Mouse (Mus musculus): Measurements from ENCODE around the gene 2700049A03Rik.
"Not testable (repeated sequence)": the region's sequence is repeated elsewhere in the genome, so short reads cannot be mapped to it uniquely, and the experiment has no call there.

The 2700049A03Rik gene

DNA sequence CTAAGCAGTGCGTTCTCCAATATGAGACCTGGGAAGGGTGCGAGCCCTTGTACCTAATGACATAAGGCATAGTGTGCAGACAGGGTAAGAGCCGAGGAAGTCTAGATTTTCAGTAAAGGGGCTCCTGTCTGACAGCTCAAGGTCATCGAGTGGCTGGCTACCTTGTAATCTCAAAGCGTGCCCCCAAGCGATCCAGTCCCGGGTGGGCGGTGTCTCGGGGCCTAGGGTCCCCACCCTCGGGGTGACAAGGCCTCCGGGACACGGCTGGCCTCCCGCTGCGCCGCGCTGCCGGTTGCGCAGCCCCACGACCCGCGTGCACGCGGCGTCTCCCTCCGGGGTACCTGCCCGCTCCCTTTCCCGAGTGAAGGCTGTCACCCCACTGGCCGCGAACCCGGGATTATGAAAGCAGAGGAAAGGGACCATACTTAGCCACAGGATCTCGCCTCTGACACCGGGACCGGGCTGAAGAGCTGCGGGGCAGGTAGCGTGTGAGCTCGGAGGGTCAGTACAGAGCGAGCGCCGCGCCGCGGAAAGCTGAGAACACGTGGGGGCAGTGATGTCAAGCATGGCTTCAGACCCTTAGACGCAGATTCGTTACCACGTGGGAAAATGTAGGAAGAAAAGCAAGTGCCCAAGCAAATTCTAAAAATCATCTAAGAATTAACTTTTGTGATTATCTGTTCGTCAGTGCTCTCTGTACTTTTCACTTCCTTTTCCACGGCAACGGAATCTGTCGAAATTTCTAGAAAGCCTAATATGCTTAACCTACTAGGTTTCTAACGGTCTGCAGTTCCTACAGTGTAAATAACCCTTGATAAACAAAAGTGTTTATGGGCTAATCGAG lies at the start of gene 2700049A03Rik, which contains the start of gene Timm9:
2700049A03Rik (plus strand) TSS at position 719 of the 844 bp plus-strand sequence.
Timm9 (minus strand) TSS at position 555 of the 844 bp plus-strand sequence.
- DNase-seq (ENCODE audit: low spot score): peak; percentile 89

- DNase-seq (ENCODE audit: low spot score): not testable (repeated sequence)
Observed at GRCm38 (mm10) chr12:71104275-71104674, 32.4 kb upstream of the 2700049A03Rik start.

DNA sequence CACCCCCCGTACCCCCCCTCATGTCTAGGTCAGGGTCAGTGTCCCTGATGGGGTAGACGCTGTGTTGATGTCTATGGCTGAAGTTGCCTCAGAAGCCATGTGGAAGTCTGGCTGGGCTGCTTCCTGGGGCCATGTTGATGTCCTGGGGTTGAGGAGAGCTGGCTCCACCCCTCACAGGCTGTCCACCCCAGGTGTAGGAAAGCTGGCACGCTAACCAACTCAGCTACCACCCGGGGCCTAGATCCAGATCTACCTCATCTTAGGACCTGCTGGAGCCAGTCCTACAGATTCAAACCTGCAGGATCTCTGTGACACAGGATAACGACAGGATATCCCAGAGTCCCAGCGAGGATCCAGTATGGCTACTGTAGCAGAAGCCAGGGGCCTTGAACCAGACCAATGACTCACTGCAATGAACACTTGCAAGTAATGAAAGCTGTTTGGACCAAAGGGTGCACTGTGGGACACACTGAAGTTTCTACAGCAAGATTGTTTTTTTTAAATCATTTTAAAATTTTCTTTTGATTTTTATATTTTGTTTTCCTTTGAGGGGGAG lies 29.4 kb upstream of the 2700049A03Rik start:
- DNase-seq (ENCODE audit: low spot score): no peak

- DNase-seq (ENCODE audit: low spot score): no peak
Observed at GRCm38 (mm10) chr12:71111331-71111730, 25.3 kb upstream of the 2700049A03Rik start, which contains the start of gene Tomm20l. Gene Tomm20l, plus strand, starts transcription at chr12:71111428.

GRCm38 (mm10) chr12:71113074-71113473 lies 23.6 kb upstream of the 2700049A03Rik start:
- DNase-seq (ENCODE audit: low spot score): no peak

GRCm38 (mm10) chr12:71113675-71114288 lies 22.9 kb upstream of the 2700049A03Rik start:
- no peak for DNase-seq (ENCODE audit: low spot score)

GRCm38 (mm10) chr12:71116411-71116810 lies 20.2 kb upstream of the 2700049A03Rik start:
- no peak for DNase-seq (ENCODE audit: low spot score)

DNA sequence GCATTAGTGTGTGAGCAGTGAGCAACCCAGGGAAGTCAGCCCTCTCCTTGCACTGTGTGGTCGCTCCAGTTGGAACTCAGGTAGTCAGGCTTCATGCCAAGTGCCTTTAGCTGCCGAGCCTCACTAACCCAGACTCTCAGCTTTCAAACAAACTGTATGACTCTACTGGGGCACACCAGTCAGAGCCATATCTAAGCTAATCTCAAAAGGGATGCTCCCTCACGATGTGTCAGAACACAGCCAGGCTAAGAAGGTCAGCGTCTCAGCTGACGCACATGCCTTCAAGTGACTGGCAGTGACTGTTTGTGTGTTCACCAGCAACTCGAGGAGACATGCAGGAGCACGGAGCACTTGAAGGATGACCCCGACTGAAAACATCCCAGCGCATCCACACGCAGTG lies 13.9 kb upstream of the 2700049A03Rik start:
- no peak for DNase-seq (ENCODE audit: low spot score)

DNA sequence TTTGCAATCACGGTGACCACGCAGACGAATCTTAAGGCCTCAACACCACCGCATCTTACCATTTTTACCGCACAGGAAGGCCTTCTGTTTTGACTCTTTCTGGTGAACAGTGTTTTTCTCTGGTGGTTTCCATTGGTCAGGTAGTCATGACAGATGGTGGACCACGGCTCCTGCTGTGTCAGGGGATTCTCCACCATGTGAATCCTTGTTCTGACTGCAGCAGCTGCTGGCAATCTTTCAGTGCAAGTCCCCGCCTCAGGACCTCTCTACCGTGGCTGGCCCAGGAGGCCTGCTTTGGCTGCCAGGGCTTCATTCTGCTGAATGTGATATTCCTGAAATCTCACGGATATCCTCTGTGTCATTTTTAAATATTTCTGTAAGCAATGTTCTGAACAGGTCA lies 13.4 kb upstream of the 2700049A03Rik start:
- DNase-seq (ENCODE audit: low spot score): no peak

DNA sequence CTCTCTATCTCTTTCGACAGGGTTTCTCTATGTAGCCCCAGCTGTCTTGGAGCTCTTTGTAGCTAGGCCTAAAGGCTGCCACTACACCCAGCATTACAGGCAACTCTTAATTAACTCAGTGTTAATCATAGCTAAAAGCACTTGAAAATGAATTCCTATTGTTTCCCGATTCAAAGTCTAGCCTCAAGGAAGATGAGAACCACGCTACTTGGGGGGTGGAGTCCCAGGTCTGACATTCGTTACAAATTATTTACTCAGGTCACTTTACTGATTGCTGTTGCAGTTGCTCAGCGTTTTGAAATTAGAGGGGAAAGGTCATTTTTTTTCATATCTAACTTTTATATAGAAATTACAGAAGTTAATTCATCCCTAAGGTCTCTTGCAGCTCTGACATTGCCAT lies 1.1 kb upstream of the 2700049A03Rik start:
- no peak for DNase-seq (ENCODE audit: low spot score)

GRCm38 (mm10) chr12:71136974-71137491 lies 385 bp downstream of the 2700049A03Rik start:
- peak; percentile 92 for DNase-seq (ENCODE audit: low spot score)

DNA sequence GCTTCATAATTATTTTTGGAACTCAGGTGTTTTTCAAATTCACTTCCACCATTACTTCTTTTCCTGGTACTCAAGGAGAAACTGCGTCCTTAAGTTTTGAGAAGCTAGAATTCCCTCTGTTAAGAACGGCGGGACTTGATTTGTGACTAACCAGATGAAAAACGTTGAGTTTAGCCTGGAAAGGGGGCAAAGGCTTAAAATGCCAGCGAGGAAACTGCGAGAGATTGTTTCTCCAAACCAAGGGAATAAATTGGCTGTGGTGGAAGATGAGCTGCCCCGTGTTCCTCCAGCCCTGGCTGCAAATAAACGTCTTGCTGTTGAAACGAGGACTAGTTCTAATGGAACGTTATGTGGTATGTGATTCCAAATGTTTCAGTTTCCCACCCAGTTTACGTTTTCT lies 1.0 kb downstream of the 2700049A03Rik start:
- no peak for DNase-seq (ENCODE audit: low spot score)

- no peak for DNase-seq (ENCODE audit: low spot score)
Observed at GRCm38 (mm10) chr12:71139258-71139828, 2.7 kb downstream of the 2700049A03Rik start.

DNA sequence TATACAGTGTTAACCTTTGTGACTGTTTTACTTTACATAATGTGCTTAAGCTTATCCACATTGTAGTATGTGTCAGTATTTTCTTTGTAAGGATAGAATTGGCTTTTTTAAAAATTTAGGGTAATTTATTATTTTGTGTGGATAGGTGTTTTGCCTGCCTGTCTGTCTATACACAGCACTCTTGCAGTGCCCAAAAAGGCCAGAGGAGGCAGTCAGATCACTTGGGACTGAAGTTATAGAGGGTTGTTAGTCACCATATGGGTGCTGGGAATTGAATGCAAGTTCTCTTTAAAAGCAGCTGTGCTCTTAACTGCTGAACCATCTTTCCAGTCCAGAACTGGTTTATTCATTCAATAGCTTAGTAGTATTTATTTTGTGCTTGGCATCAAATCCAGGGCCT lies 4.5 kb downstream of the 2700049A03Rik start:
- DNase-seq (ENCODE audit: low spot score): no peak

- DNase-seq (ENCODE audit: low spot score): no peak
Observed at GRCm38 (mm10) chr12:71147641-71148040, 11.0 kb downstream of the 2700049A03Rik start.

DNA sequence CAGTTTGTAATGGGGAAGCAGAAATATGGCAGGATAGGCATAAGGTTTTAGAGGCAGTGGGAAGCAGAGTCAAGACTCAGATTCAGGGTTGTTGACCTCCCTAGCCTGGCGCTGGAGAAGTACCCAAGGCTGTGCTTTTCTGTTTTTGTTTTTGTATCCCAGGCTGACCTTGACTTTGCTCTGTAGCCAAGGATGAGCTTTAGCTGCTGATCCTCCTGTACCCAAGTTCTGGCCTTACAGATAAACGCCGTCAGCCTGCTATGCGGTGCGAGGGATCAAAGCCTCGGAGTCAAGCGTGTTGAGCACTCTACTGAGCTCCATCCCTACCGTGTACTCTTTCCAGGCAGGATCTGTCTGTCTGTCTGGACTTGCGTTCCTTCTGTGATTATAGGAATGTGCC lies 12.2 kb downstream of the 2700049A03Rik start:
- no peak for DNase-seq (ENCODE audit: low spot score)

- no peak for DNase-seq (ENCODE audit: low spot score)
Observed at GRCm38 (mm10) chr12:71149456-71149855, 12.8 kb downstream of the 2700049A03Rik start.

- DNase-seq (ENCODE audit: low spot score): no peak
Observed at GRCm38 (mm10) chr12:71150167-71150566, 13.5 kb downstream of the 2700049A03Rik start.

DNA sequence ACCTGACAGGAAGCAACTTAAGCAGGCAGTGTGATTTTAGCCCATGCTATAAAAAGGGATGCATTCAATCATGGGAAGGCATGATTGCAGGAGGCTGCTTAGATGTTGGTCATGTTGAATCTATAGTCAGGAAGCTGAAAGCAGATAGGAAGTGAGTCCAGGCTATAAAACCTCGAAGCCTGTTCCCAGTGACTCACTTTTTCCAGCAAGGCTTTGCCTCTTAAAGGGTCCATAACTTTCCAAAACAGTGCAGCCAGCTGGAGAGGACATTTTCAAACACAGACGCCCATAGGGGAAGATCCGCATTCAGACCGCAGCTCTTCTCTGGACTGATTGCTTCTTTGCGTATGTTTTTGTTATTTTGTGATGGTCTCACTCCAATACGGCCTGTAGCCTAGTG lies 18.3 kb downstream of the 2700049A03Rik start:
- DNase-seq (ENCODE audit: low spot score): no peak

GRCm38 (mm10) chr12:71157974-71158373 lies 21.3 kb downstream of the 2700049A03Rik start:
- DNase-seq (ENCODE audit: low spot score): no peak

DNA sequence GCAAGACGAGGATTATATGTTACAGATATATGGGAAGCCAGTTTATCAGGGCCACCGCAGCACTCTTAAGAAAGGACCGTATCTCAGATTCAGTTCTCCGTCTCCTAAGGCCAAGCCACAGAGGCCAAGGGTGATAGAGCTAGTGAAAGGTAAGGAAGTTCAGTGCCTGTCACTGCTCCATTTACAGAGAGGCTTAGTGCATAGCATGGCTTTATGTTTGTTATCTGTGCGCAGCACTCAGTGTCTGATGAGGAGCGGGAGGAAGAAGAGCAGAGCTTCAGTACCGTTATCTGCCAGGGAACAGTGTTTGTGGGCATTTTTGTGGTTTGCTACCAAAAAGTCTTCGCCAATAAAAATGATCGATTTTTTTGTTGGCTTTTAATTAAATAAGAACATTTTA lies 27.8 kb downstream of the 2700049A03Rik start:
- DNase-seq (ENCODE audit: low spot score): no peak

DNA sequence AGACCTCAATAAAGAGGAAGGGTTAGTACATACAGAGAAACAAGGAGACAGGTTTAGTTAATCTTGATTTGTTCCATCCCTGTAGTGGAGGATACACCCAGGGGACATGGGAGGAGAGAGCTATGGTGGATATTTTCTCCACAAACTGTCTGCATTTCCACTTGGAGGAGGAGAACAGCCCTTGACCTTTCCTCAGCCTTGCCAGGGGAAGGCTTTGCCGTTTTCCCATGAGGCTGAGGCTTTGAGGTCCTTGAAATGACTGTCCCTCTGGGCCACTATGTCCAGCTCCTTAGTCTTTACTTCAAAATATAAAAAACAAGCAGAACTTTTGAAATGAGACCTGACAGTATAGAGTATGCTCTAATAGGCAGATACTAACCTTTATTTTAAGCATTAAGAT lies 33.3 kb downstream of the 2700049A03Rik start:
- no peak for DNase-seq (ENCODE audit: low spot score)
